Mouse (Mus musculus) hindbrain, postnatal 0 days (tissue): Measurements from ENCODE around the gene Rhox4g. TPM values are rescaled to one million over a fixed set of nuclear protein-coding genes. Genes with fewer than 3 reads are reported as not detected.

ENCODE experiments used
- polyA plus RNA-seq: library from polyadenylated mRNA; unstranded; fragments of >200 nt; fragmentation: Nextera tagmentation; extraction: Ambion mirVana; gene quantifications from 2 replicates; pipeline ENCODE4 v1.2.1, GENCODE M21; 2015
- total RNA-seq: library from RNA; depleted of rRNA; stranded (reverse); fragments of >200 nt; gene quantifications from 2 replicates; pipeline ENCODE4 v1.2.3, GENCODE M21; 2014; rRNA removed

The Rhox4g gene
- total and polyA plus RNA-seq, 2 experiments from 2014 or later: not detected

Other genes with a start within 250 kb of the Rhox4g start
- gene Rhox2b, start 239.3 kb downstream of the Rhox4g start, total RNA-seq: 0.47 TPM in 1 of 2 replicates, not detected in the other
- not detected in 2 replicates for gene Rhox2b, start 239.3 kb downstream of the Rhox4g start, polyA plus RNA-seq
- not detected in 2 replicates for gene Rhox4b, start 218.8 kb downstream of the Rhox4g start, total RNA-seq
- gene Rhox4b, start 218.8 kb downstream of the Rhox4g start, polyA plus RNA-seq: not detected in 2 replicates
- not detected in 2 replicates for gene Rhox2c, start 197.6 kb downstream of the Rhox4g start, total RNA-seq
- gene Rhox2c, start 197.6 kb downstream of the Rhox4g start, polyA plus RNA-seq: not detected in 2 replicates
- gene Rhox3c, start 192.7 kb downstream of the Rhox4g start, total RNA-seq: not detected in 2 replicates
- gene Rhox3c, start 192.7 kb downstream of the Rhox4g start, polyA plus RNA-seq: not detected in 2 replicates
- gene Rhox4c, start 171.0 kb downstream of the Rhox4g start, total RNA-seq: not detected in 2 replicates
- gene Rhox4c, start 171.0 kb downstream of the Rhox4g start, polyA plus RNA-seq: not detected in 2 replicates
- gene Rhox2d, start 157.9 kb downstream of the Rhox4g start, total RNA-seq: not detected in 2 replicates
- not detected in 2 replicates for gene Rhox2d, start 157.9 kb downstream of the Rhox4g start, polyA plus RNA-seq
- gene Rhox4d, start 137.0 kb downstream of the Rhox4g start, total RNA-seq: not detected in 2 replicates
- not detected in 2 replicates for gene Rhox4d, start 137.0 kb downstream of the Rhox4g start, polyA plus RNA-seq
- gene Rhox2e, start 120.9 kb downstream of the Rhox4g start, total RNA-seq: 0.47 TPM in 1 of 2 replicates, not detected in the other
- gene Rhox2e, start 120.9 kb downstream of the Rhox4g start, polyA plus RNA-seq: not detected in 2 replicates
- gene Rhox3e, start 109.3 kb downstream of the Rhox4g start, total RNA-seq: not detected in 2 replicates
- gene Rhox3e, start 109.3 kb downstream of the Rhox4g start, polyA plus RNA-seq: not detected in 2 replicates
- not detected in 2 replicates for gene Rhox4e, start 93.9 kb downstream of the Rhox4g start, total RNA-seq
- not detected in 2 replicates for gene Rhox4e, start 93.9 kb downstream of the Rhox4g start, polyA plus RNA-seq
- not detected in 2 replicates for gene Rhox2f, start 79.9 kb downstream of the Rhox4g start, total RNA-seq
- gene Rhox2f, start 79.9 kb downstream of the Rhox4g start, polyA plus RNA-seq: not detected in 2 replicates
- gene Rhox3f, start 70.3 kb downstream of the Rhox4g start, total RNA-seq: not detected in 2 replicates
- not detected in 2 replicates for gene Rhox3f, start 70.3 kb downstream of the Rhox4g start, polyA plus RNA-seq
- not detected in 2 replicates for gene Rhox4f, start 43.6 kb downstream of the Rhox4g start, total RNA-seq
- not detected in 2 replicates for gene Rhox4f, start 43.6 kb downstream of the Rhox4g start, polyA plus RNA-seq
- gene Rhox3g, start 22.7 kb downstream of the Rhox4g start, total RNA-seq: not detected in 2 replicates
- not detected in 2 replicates for gene Rhox3g, start 22.7 kb downstream of the Rhox4g start, polyA plus RNA-seq
- not detected in 2 replicates for gene Rhox2g, start 7.9 kb downstream of the Rhox4g start, total RNA-seq
- gene Rhox2g, start 7.9 kb downstream of the Rhox4g start, polyA plus RNA-seq: not detected in 2 replicates
- gene Rhox3h, start 17.4 kb upstream of the Rhox4g start, total RNA-seq: not detected in 2 replicates
- gene Rhox3h, start 17.4 kb upstream of the Rhox4g start, polyA plus RNA-seq: not detected in 2 replicates
- gene Rhox2h, start 21.9 kb upstream of the Rhox4g start, total RNA-seq: not detected in 2 replicates
- gene Rhox2h, start 21.9 kb upstream of the Rhox4g start, polyA plus RNA-seq: not detected in 2 replicates
- gene Rhox5, start 153.5 kb upstream of the Rhox4g start, total RNA-seq: not detected in 2 replicates
- 0.71 and 1.00 TPM in 2 replicates for gene Rhox5, start 153.5 kb upstream of the Rhox4g start, polyA plus RNA-seq
- not detected in 2 replicates for gene Rhox6, start 175.6 kb upstream of the Rhox4g start, total RNA-seq
- not detected in 2 replicates for gene Rhox6, start 175.6 kb upstream of the Rhox4g start, polyA plus RNA-seq
- not detected in 2 replicates for gene Rhox7a, start 180.4 kb upstream of the Rhox4g start, total RNA-seq
- gene Rhox7a, start 180.4 kb upstream of the Rhox4g start, polyA plus RNA-seq: not detected in 2 replicates
- gene Rhox8, start 227.6 kb upstream of the Rhox4g start, total RNA-seq: not detected in 2 replicates
- not detected in 2 replicates for gene Rhox8, start 227.6 kb upstream of the Rhox4g start, polyA plus RNA-seq
- gene Rhox7b, start 245.9 kb upstream of the Rhox4g start, total RNA-seq: not detected in 2 replicates
- gene Rhox7b, start 245.9 kb upstream of the Rhox4g start, polyA plus RNA-seq: not detected in 2 replicates